Mouse (Mus musculus): Measurements from ENCODE around the gene Gba.

- TF ChIP-seq USF2 (conservative IDR thresholded peaks at IDR 0.05; ENCODE audit: low read depth, low read length) = no peak
- TF ChIP-seq TBP (conservative IDR thresholded peaks at IDR 0.05; ENCODE audit: low read depth, low read length) = no peak
- no peak for TF ChIP-seq ETS1 (conservative IDR thresholded peaks at IDR 0.05; ENCODE audit: low read depth, low read length)
- TF ChIP-seq CHD2 (IDR thresholded peaks at IDR 0.05; ENCODE audit: low read length) = no peak
- no peak for TF ChIP-seq CTCF (conservative IDR thresholded peaks at IDR 0.05 in 1 of 2, IDR thresholded peaks at IDR 0.05 in 1 of 2; ENCODE audit: low read depth in 2 of 2, low read length in 2 of 2)
- TF ChIP-seq SIN3A (IDR thresholded peaks at IDR 0.05; ENCODE audit: low read length) = no peak
- no peak for TF ChIP-seq POLR2A (IDR thresholded peaks at IDR 0.05; ENCODE audit: low read depth, low read length)
- TF ChIP-seq CHD1 (IDR thresholded peaks at IDR 0.05; ENCODE audit: low read depth, low read length) = no peak
Measured at GRCm38 (mm10) chr3:89225321-89225815, 22.6 kb downstream of the Gba start.

All from CH12.LX (cell line).